Mouse (Mus musculus) hindbrain, embryonic 15.5 days (tissue): ENCODE data around the gene Tox3. TPM values are rescaled to one million over a fixed set of nuclear protein-coding genes. Genes with fewer than 3 reads are reported as not detected.

Source experiments
- ATAC-seq: fragments of 200-750 bp; cut with Nextera tagmentation; 2 replicates; pipeline ENCODE4 v1.8.0; 2017; ENCODE audit warnings: low read depth, moderate number of reproducible peaks, moderate TSS enrichment; ENCODE audit not compliant: low FRiP score
- H3K27ac ChIP-seq: fragments of 300-500 bp; sonication (generic); replicated peaks from 2 replicates; pipeline ENCODE4 v1.5.1; 2015; ENCODE audit warnings: mild to moderate bottlenecking, inconsistent platforms
- H3K27me3 ChIP-seq: fragments of 300-500 bp; sonication (generic); 2 replicates; pipeline ENCODE4 v1.6.1; 2015; ENCODE audit warnings: control low read depth, inconsistent platforms
- H3K36me3 ChIP-seq: fragments of 300-500 bp; sonication (generic); 2 replicates; pipeline ENCODE4 v1.6.1; 2015; ENCODE audit warnings: control low read depth, inconsistent platforms
- H3K4me1 ChIP-seq: fragments of 300-500 bp; sonication (generic); replicated peaks from 2 replicates; pipeline ENCODE4 v1.6.1; 2015; ENCODE audit warnings: control low read depth, inconsistent platforms
- H3K4me2 ChIP-seq: fragments of 300-500 bp; sonication (generic); 2 replicates; pipeline ENCODE4 v1.6.1; 2015; ENCODE audit warnings: moderate library complexity, mild to moderate bottlenecking, inconsistent platforms
- H3K4me3 ChIP-seq: fragments of 300-500 bp; sonication (generic); 2 replicates; pipeline ENCODE4 v1.5.1; 2015; ENCODE audit warnings: mild to moderate bottlenecking, inconsistent platforms
- H3K9ac ChIP-seq: fragments of 300-500 bp; sonication (generic); 2 replicates; pipeline ENCODE4 v1.6.1; 2015; ENCODE audit warnings: inconsistent platforms
- H3K9me3 ChIP-seq: fragments of 300-500 bp; sonication (generic); 2 replicates; pipeline ENCODE4 v1.6.1; 2016; ENCODE audit warnings: control low read depth, inconsistent platforms
- WGBS: fragments of 180-500 bp; shearing (Covaris S2); methylation state at CpG from one replicate; pipeline ENCODE4 v1.1.7; 2015; 5-methylcytosine and 5-hydroxymethylcytosine counted together
- polyA plus RNA-seq: library from polyadenylated mRNA; unstranded; fragments of >200 nt; fragmentation: Nextera tagmentation; extraction: Ambion mirVana; gene quantifications from 2 replicates; pipeline ENCODE4 v1.2.1, GENCODE M21; 2015

The Tox3 gene
- polyA plus RNA-seq, 1 experiment from 2014 or later, result 28.0 TPM

DNA sequence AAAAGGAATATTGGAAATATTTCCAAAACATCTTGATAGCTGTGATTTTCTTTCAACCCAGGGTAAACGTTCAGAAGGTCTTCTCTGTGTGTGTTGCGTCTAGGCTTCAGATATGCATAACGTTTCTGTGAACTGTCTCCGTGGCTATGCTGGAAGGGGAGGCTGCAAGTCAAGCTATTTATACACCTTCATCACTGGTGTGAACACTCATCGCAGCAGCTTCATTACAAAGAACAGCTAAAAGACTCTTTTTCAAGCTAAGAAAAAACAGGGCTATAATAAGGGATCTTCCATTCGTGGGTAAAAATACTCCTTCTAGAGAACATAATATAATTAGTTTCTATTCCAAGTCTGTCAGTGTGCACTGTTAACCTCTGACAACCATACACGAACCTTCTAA is 33.8 kb downstream of the Tox3 start:
- Histone ChIP-seq H3K4me2 (no peak overlapping the region), H3K27ac (no peak overlapping the region), H3K27me3 (no peaks in the 10 kb centered on the region), H3K4me1 (peaks cover 10% of the 10 kb centered on the region), H3K4me3 (no peak overlapping the region), H3K9me3 (no peaks in the 10 kb centered on the region), H3K9ac (no peak overlapping the region), H3K36me3 (no peaks in the 10 kb centered on the region)
- ATAC-seq, result no peak
- WGBS, result 67% methylated on average over 7 of the region's 7 CpGs

DNA sequence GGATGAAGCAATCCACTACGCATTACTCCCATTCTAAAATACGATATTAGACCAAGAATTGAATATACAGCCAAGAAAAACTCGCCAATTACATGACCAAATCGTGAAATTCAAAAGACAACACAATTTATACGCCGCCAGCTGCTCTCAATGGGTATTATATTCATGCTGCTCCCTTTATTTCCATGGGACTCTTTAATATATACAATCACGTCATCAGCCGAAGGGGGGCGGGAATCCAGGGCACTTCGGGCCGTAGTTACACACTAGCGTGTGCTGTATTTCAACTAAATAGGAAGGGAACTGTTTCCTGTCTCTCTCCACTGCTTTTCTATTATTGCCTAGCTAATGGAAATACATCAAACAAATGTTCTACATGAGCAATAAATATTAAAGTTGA is 45.2 kb downstream of the Tox3 start:
- H3K9ac ChIP-seq, result no peak overlapping the region
- no peaks in the 10 kb centered on the region for H3K36me3 ChIP-seq
- peak overlapping the region; percentile 35 for H3K4me2 ChIP-seq
- 25% methylated on average over 12 of the region's 12 CpGs for whole genome bisulfite sequencing
- no peak for ATAC-seq
- H3K9me3 ChIP-seq, result 0 out of 2 replicates have a peak, but pooled peaks cover 2% of the 10 kb centered on the region
- no peaks in the 10 kb centered on the region for H3K27me3 ChIP-seq
- peaks cover 44% of the 10 kb centered on the region for H3K4me1 ChIP-seq
- H3K27ac ChIP-seq, result peak overlapping the region; percentile 76
- no peak overlapping the region for H3K4me3 ChIP-seq

DNA sequence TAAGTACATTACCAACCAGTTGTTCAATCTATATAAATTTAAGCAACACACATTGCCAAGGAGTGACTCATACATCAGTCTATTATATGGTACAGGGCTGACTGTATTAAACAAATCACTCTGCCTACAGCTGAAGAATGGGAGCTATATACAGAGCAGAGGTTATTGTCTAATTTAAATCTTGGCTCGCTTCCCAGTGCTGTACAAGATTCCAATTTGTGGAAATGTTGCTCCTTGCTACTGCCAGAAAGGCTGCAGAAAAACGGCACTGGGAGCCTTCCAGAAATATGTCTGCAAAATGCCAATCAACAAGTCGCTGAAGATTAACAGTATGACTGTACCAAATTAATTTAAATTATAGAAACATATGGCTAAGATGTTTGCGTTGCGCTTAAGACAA is 45.9 kb downstream of the Tox3 start:
- WGBS, result 23% methylated on average over 5 of the region's 5 CpGs
- no peak overlapping the region for H3K9ac ChIP-seq
- H3K4me1 ChIP-seq, result peaks cover 44% of the 10 kb centered on the region
- no peak overlapping the region for H3K4me3 ChIP-seq
- H3K27me3 ChIP-seq, result no peaks in the 10 kb centered on the region
- H3K4me2 ChIP-seq, result peak overlapping the region; percentile 35
- ATAC-seq, result peak; percentile 82; the same call in 1 of the 2 replicates
- peak overlapping the region; percentile 76 for H3K27ac ChIP-seq
- no peaks in the 10 kb centered on the region for H3K36me3 ChIP-seq
- H3K9me3 ChIP-seq, result 0 out of 2 replicates have a peak, but pooled peaks cover 2% of the 10 kb centered on the region

GRCm38 (mm10) chr8:90301543-90301942 is 46.6 kb downstream of the Tox3 start:
- H3K9me3 ChIP-seq, result 0 out of 2 replicates have a peak, but pooled peaks cover 2% of the 10 kb centered on the region
- H3K4me3 ChIP-seq, result no peak overlapping the region
- no peak overlapping the region for H3K9ac ChIP-seq
- no peaks in the 10 kb centered on the region for H3K27me3 ChIP-seq
- H3K4me1 ChIP-seq, result peaks cover 44% of the 10 kb centered on the region
- H3K4me2 ChIP-seq, result peak overlapping the region; percentile 23; the same call in 1 of the 2 replicates
- peak overlapping the region; percentile 76 for H3K27ac ChIP-seq
- no peak for ATAC-seq
- no peaks in the 10 kb centered on the region for H3K36me3 ChIP-seq
- 22% methylated on average over 5 of the region's 5 CpGs for WGBS

- no peaks in the 10 kb centered on the region for H3K9me3 ChIP-seq
- H3K27ac ChIP-seq, result peak overlapping the region; percentile 76
- H3K4me2 ChIP-seq, result no peak overlapping the region
- WGBS, result 20% methylated on average over 2 of the region's 2 CpGs
- H3K4me3 ChIP-seq, result no peak overlapping the region
- no peak overlapping the region for H3K9ac ChIP-seq
- H3K27me3 ChIP-seq, result no peaks in the 10 kb centered on the region
- peaks cover 44% of the 10 kb centered on the region for H3K4me1 ChIP-seq
- no peaks in the 10 kb centered on the region for H3K36me3 ChIP-seq
- ATAC-seq, result no peak
These were observed 47.2 kb downstream of the Tox3 start for GRCm38 (mm10) chr8:90300973-90301372.

GRCm38 (mm10) chr8:90294061-90294460 is 54.1 kb downstream of the Tox3 start:
- no peaks in the 10 kb centered on the region for H3K9me3 ChIP-seq
- 80% methylated on average over 3 of the region's 3 CpGs for WGBS
- H3K4me1 ChIP-seq, result no peaks in the 10 kb centered on the region
- H3K4me2 ChIP-seq, result no peak overlapping the region
- ATAC-seq, result no peak
- H3K9ac ChIP-seq, result no peak overlapping the region
- no peak overlapping the region for H3K27ac ChIP-seq
- H3K4me3 ChIP-seq, result no peak overlapping the region
- H3K27me3 ChIP-seq, result no peaks in the 10 kb centered on the region
- H3K36me3 ChIP-seq, result no peaks in the 10 kb centered on the region

- Histone ChIP-seq H3K9me3 (no peaks in the 10 kb centered on the region), H3K9ac (no peak overlapping the region), H3K36me3 (no peaks in the 10 kb centered on the region), H3K27me3 (no peaks in the 10 kb centered on the region), H3K4me2 (no peak overlapping the region), H3K27ac (no peak overlapping the region), H3K4me1 (no peaks in the 10 kb centered on the region), H3K4me3 (no peak overlapping the region)
- no peak for ATAC-seq
- 93% methylated on average over 6 of the region's 6 CpGs for WGBS
These were observed 57.3 kb downstream of the Tox3 start for GRCm38 (mm10) chr8:90290811-90291210.

- Histone ChIP-seq H3K9me3 (no peaks in the 10 kb centered on the region), H3K4me3 (no peak overlapping the region), H3K9ac (no peak overlapping the region), H3K36me3 (no peaks in the 10 kb centered on the region), H3K4me1 (peaks cover 58% of the 10 kb centered on the region), H3K27ac (peak overlapping the region; percentile 60), H3K27me3 (no peaks in the 10 kb centered on the region), H3K4me2 (no peak overlapping the region)
- peak; percentile 82 for ATAC-seq
- 38% methylated on average over 9 of the region's 9 CpGs for WGBS
These were observed 71.4 kb downstream of the Tox3 start for GRCm38 (mm10) chr8:90276722-90277121.

- 21% methylated on average over 7 of the region's 7 CpGs for WGBS
- no peak overlapping the region for H3K9ac ChIP-seq
- 0 out of 2 replicates have a peak overlapping the region, but pooled peaks have one; percentile 4 for H3K27ac ChIP-seq
- H3K4me2 ChIP-seq, result no peak overlapping the region
- H3K27me3 ChIP-seq, result no peaks in the 10 kb centered on the region
- H3K4me1 ChIP-seq, result peaks cover 66% of the 10 kb centered on the region
- no peak for ATAC-seq
- no peak overlapping the region for H3K4me3 ChIP-seq
- H3K36me3 ChIP-seq, result peaks cover 3% of the 10 kb centered on the region; the same call in 1 of the 2 replicates
- H3K9me3 ChIP-seq, result no peaks in the 10 kb centered on the region
These were observed 75.0 kb downstream of the Tox3 start for GRCm38 (mm10) chr8:90273182-90273581.

DNA sequence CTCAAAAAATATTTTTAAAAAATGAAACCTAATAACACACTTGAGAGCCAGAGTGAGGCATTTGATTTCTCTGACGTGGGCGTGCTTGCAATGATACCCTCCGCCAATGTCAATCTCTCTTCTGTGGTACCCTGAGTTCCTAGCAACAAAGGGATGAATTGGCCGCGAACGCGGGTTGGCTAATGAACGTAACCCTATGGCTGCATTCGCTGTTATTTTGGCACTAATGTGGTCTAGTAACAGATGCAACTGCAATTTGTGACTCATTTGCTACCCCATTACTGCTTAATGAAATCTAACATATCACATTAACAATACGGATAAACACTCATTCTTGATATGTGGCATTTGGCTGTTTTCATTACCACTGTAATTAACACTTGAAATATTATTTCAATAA is 76.2 kb downstream of the Tox3 start:
- Histone ChIP-seq H3K27me3 (no peaks in the 10 kb centered on the region), H3K4me1 (peaks cover 70% of the 10 kb centered on the region)

DNA sequence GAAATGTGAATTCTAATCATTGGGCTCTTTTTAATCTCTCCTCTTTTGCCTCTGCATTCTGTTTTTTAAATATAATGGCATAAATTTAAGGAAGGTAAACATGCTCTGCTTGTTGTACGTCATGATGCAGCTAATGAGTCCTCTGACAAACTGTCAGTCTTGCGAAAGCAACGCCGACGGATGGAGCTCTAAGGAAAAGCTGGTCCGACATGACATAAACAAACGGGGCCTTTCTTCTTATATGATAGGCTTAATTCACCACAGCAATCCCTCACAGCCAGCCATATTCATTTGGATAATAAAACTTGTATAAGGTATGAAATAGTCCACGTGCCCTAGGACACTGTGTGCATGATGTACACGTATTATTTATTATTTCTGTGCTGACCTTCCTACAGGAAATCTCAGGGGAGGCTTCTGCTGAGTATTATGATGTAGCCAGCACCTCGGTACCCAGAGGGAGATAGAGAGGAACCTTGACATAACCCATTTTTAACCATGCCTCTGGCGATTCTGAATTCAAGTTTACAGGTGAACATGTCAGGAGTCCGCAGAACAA is 80.4 kb downstream of the Tox3 start:
- H3K9ac ChIP-seq, result no peak overlapping the region
- H3K36me3 ChIP-seq, result peaks cover 3% of the 10 kb centered on the region; the same call in 1 of the 2 replicates
- H3K4me3 ChIP-seq, result no peak overlapping the region
- no peaks in the 10 kb centered on the region for H3K27me3 ChIP-seq
- peaks cover 41% of the 10 kb centered on the region for H3K4me1 ChIP-seq
- no peak overlapping the region for H3K4me2 ChIP-seq
- H3K27ac ChIP-seq, result peak overlapping the region; percentile 50
- WGBS, result 29% methylated on average over 12 of the region's 12 CpGs
- H3K9me3 ChIP-seq, result no peaks in the 10 kb centered on the region
- ATAC-seq, result no peak

More for the DNA sequence above, 76.2 kb downstream of the Tox3 start:
- no peak for ATAC-seq
- no peak overlapping the region for H3K4me3 ChIP-seq
- H3K36me3 ChIP-seq, result peaks cover 3% of the 10 kb centered on the region; the same call in 1 of the 2 replicates
- H3K27ac ChIP-seq, result peak overlapping the region; percentile 50
- no peak overlapping the region for H3K4me2 ChIP-seq
- no peaks in the 10 kb centered on the region for H3K9me3 ChIP-seq
- 50% methylated on average over 10 of the region's 10 CpGs for WGBS
- H3K9ac ChIP-seq, result no peak overlapping the region

DNA sequence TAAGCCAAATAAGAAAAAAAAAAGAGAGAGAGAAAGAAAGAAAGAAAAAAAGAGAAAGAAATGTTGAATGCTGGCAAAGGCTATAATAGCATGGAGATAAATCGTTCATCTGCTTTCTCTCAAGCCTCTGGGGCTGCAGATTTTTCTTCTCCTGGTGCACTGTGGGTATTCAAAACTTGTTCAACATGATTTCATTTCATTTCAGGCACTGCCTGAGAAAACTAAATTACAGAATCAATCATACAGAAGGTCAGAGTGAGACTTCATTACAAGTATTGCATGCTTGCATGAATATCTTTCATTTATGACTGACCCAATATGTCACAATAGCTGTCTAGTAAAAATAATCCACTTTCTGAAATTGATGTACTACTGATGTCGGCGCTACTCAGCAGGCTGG is 81.2 kb downstream of the Tox3 start:
- Histone ChIP-seq H3K36me3 (peaks cover 3% of the 10 kb centered on the region; the same call in 1 of the 2 replicates), H3K9me3 (no peaks in the 10 kb centered on the region), H3K9ac (no peak overlapping the region), H3K4me2 (no peak overlapping the region), H3K27ac (peak overlapping the region; percentile 50), H3K4me1 (peaks cover 40% of the 10 kb centered on the region), H3K27me3 (no peaks in the 10 kb centered on the region), H3K4me3 (no peak overlapping the region)
- ATAC-seq, result no peak
- 40% methylated on average over 3 of the region's 3 CpGs for WGBS

GRCm38 (mm10) chr8:90266239-90266638 is 81.9 kb downstream of the Tox3 start:
- Histone ChIP-seq H3K9me3 (no peaks in the 10 kb centered on the region), H3K4me2 (no peak overlapping the region), H3K9ac (no peak overlapping the region), H3K4me1 (peaks cover 36% of the 10 kb centered on the region), H3K4me3 (no peak overlapping the region), H3K27me3 (no peaks in the 10 kb centered on the region), H3K36me3 (peaks cover 3% of the 10 kb centered on the region; the same call in 1 of the 2 replicates), H3K27ac (peak overlapping the region; percentile 50; the same call in 1 of the 2 replicates)
- ATAC-seq, result no peak
- WGBS, result 58% methylated on average over 8 of the region's 8 CpGs
